Mouse (Mus musculus) thymus, adult 2 months (tissue): ENCODE results near the gene Gga1.

Experiments used
- CTCF ChIP-seq: fragments of 200-500 bp; IDR thresholded peaks from 2 replicates; pipeline ENCODE4 v1.5.1; 2012; ENCODE audit warnings: mild to moderate bottlenecking, control low read depth, low read length, moderate library complexity, borderline replicate concordance; ENCODE audit not compliant: control insufficient read depth, poor library complexity, insufficient read depth; ENCODE audit errors: extremely low read depth
- POLR2A ChIP-seq: fragments of 200-500 bp; IDR thresholded peaks from 2 replicates; pipeline ENCODE4 v1.6.1; 2012; ENCODE audit warnings: mild to moderate bottlenecking, low read length, control low read depth, moderate library complexity; ENCODE audit not compliant: control insufficient read depth, poor library complexity, insufficient read depth; ENCODE audit errors: extremely low read depth

GRCm38 (mm10) chr15:78842371-78843163 is 34.4 kb upstream of the Gga1 start, which contains the start of gene Cdc42ep1:
- no peak for TF ChIP-seq POLR2A
- no peak for TF ChIP-seq CTCF
